Mouse (Mus musculus) ES-E14 (cell line): ENCODE measurements at regions not wholly inside any gene's neighbourhood (a gene's known extent, or its start where the extent isn't known, plus 50 kb on each side); places are given as distances from the start of the nearest gene placed in this dataset.

Experiments used
- DNase-seq: peaks from one replicate; pipeline ENCODE4 v3.0.0-alpha.2; 2013; ENCODE audit warnings: low read depth, low spot score
- H3K27ac ChIP-seq: 2 replicates; pipeline ENCODE4 v1.5.1; 2012; ENCODE audit warnings: low read depth, mild to moderate bottlenecking, low read length, moderate library complexity, mixed read lengths; ENCODE audit not compliant: poor library complexity, insufficient read depth, severe bottlenecking
- H3K36me3 ChIP-seq: 2 replicates; pipeline ENCODE4 v1.6.1; 2012; ENCODE audit warnings: mild to moderate bottlenecking, low read length, moderate library complexity, mixed read lengths; ENCODE audit not compliant: control insufficient read depth, poor library complexity, insufficient read depth, severe bottlenecking
- H3K4me1 ChIP-seq, 2 experiments: fragments of 150-350 bp in 1 of 2; sonication (generic) in 1 of 2; 2 replicates each; pipeline ENCODE4 v1.6.1; 2012; ENCODE audit warnings: low read length in 2 of 2, mild to moderate bottlenecking in 1 of 2, mixed read lengths in 1 of 2; ENCODE audit not compliant: control insufficient read depth in 2 of 2, insufficient read depth in 2 of 2, poor library complexity in 1 of 2
- H3K4me3 ChIP-seq, 2 experiments: fragments of 150-350 bp in 1 of 2; sonication (generic) in 1 of 2; 2 replicates each; pipeline ENCODE4 v1.5.1; 2012; ENCODE audit warnings: low read length in 2 of 2, low read depth in 1 of 2, mild to moderate bottlenecking in 1 of 2, mixed read lengths in 1 of 2; ENCODE audit not compliant: insufficient read depth in 1 of 2, poor library complexity in 1 of 2, severe bottlenecking in 1 of 2
- H3K9ac ChIP-seq: 2 replicates; pipeline ENCODE4 v1.6.1; 2012; ENCODE audit warnings: low read depth, mild to moderate bottlenecking, low read length, mixed read lengths; ENCODE audit not compliant: poor library complexity, insufficient read depth, severe bottlenecking
- H3K9me3 ChIP-seq: fragments of 150-350 bp; sonication (generic); 2 replicates; pipeline ENCODE4 v1.6.1; 2012; ENCODE audit warnings: low read depth, mild to moderate bottlenecking, low read length; ENCODE audit not compliant: control insufficient read depth, insufficient read depth
- CHD2 ChIP-seq: IDR thresholded peaks from 2 replicates; pipeline ENCODE4 v1.6.1; 2014; ENCODE audit warnings: mild to moderate bottlenecking, low read depth, low read length, inconsistent platforms
- HCFC1 ChIP-seq: IDR thresholded peaks from 2 replicates; pipeline ENCODE4 v1.6.1; 2012; ENCODE audit warnings: low read length, inconsistent platforms, borderline replicate concordance; ENCODE audit not compliant: insufficient read depth
- MAFK ChIP-seq: IDR thresholded peaks from 2 replicates; pipeline ENCODE4 v1.6.1; 2014; ENCODE audit warnings: mild to moderate bottlenecking, low read depth, low read length, inconsistent platforms; ENCODE audit not compliant: insufficient read depth
- ZC3H11A ChIP-seq: IDR thresholded peaks from 2 replicates; pipeline ENCODE4 v1.6.1; 2012; ENCODE audit warnings: low read depth, mild to moderate bottlenecking, inconsistent platforms, low read length, borderline replicate concordance
- ZNF384 ChIP-seq: IDR thresholded peaks from 2 replicates; pipeline ENCODE4 v1.6.1; 2012; ENCODE audit warnings: low read depth, low read length, inconsistent platforms
- in situ Hi-C, 2 experiments: fragments of 600-800 bp; cut with MboI; formaldehyde crosslinking; loops; one replicate each; pipeline ENCODE4 v1.15.1; 2025; ENCODE audit warnings: low sequenced_read_pairs in 2 of 2, inconsistent platforms in 1 of 2; ENCODE audit not compliant: unreplicated experiment in 2 of 2

DNA sequence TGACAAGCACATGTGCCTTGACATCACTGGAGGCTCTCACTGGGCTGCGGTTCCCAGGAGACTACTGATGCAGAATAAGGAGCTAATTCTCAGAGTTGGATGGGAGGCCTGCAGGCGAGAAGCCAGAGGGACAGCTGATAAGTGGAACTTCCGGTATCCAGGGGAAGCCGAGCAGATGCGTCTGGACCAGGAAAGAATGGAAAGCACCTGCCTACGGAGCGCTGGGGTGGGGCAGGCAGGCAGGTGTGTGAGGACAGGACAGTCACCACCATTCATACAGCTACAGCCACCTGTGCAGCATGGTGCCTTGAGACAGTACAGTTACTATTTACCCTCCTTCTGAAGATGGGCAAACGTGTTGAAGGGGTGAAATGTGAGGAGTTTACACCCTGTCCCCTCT is 156.1 kb downstream of the Unc5cl start:
- no peak overlapping the region for H3K27ac ChIP-seq
- TF ChIP-seq ZC3H11A: no peak
- no peak for TF ChIP-seq HCFC1
- no peak for TF ChIP-seq ZNF384
- no peak for TF ChIP-seq CHD2
- no peak for TF ChIP-seq MAFK
- no peak overlapping the region for H3K9ac ChIP-seq
- no peak for DNase-seq
- H3K4me3 ChIP-seq: no peak overlapping the region; a peak in 1 of 4 replicates
- no peaks in the 10 kb centered on the region for H3K9me3 ChIP-seq
- no peaks in the 10 kb centered on the region for H3K36me3 ChIP-seq
- H3K4me1 ChIP-seq: peaks cover 5 to 20% of the 10 kb centered on the region in 2 experiments
- in situ Hi-C loops: no loop called here

DNA sequence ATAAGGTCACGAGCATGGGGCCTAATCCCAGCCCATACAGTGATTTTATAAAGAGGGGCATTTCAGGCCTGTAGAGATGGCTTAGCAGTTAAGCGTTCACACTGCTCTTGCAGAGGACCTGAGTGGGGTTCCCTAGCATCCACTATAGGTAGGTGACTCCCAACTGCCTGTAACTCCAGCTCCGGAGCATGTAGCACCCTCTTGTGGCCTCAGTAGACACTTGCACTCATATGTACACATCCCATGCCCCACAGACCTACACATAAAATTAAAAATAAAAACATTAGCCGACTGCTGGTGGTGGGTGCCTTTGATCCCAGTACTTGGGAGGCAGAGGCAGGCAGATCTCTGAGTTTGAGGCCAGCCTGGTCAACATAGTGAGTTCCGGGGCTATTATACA is 158.8 kb downstream of the Unc5cl start:
- no peak for DNase-seq
- in situ Hi-C loops: no loop called here
- Histone ChIP-seq H3K4me3 (no peak overlapping the region), H3K4me1 (peaks cover 5 to 24% of the 10 kb centered on the region in 2 experiments), H3K9ac (no peak overlapping the region), H3K36me3 (no peaks in the 10 kb centered on the region), H3K27ac (no peak overlapping the region), H3K9me3 (no peaks in the 10 kb centered on the region)
- TF ChIP-seq HCFC1 (no peak), ZC3H11A (no peak), CHD2 (no peak), MAFK (no peak), ZNF384 (no peak)

DNA sequence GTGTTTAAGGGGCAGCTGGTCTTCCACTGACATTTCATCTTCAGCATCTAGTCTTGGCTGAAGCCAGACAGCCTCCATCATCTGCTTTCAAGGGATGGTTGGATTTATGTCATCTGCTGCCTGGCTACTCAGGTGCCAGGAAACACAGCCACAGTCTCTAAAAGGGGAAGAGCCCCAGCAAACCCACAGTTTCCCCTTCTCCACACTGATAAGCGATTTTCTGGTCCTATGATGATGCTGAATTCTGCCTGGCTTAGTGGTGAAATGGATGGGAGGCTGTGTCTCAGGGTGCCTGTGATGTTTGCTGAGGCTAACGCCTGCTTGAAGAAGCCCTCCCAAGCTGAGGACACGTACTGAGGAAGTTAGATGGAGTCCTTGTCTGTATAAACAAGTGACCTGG is 160.5 kb downstream of the Unc5cl start:
- in situ Hi-C loops: no loop called here
- Histone ChIP-seq H3K9ac (no peak overlapping the region; the same call in 1 of the 2 replicates), H3K27ac (no peak overlapping the region), H3K4me3 (no peak overlapping the region), H3K36me3 (no peaks in the 10 kb centered on the region), H3K9me3 (no peaks in the 10 kb centered on the region), H3K4me1 (peaks cover 5 to 23% of the 10 kb centered on the region in 2 experiments)
- TF ChIP-seq ZNF384 (no peak), ZC3H11A (no peak), CHD2 (no peak), MAFK (no peak), HCFC1 (no peak)
- no peak for DNase-seq

DNA sequence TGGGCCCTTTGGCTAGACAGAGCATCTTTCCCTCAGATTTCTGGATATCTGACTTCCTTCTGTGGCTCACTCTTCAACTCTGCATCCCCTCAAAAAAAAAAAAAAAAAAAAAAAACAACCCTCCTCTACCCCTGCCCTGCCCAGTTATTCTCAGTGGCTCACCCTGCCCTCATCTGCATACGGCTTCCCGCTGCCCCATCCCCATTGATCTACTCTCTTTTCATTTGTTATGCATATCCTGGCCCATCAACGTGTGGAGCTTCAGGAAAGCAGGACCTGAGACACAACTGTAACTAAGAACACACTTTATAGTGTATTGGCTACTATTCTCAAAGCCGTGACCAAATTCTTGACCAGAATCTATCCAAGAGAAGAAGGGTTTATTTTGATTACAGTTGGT is 161.5 kb downstream of the Unc5cl start:
- Histone ChIP-seq H3K4me1 (peaks cover 5 to 19% of the 10 kb centered on the region in 2 experiments), H3K36me3 (no peaks in the 10 kb centered on the region), H3K9ac (no peak overlapping the region), H3K9me3 (no peaks in the 10 kb centered on the region), H3K4me3 (peak overlapping the region; percentile 6 to 24; a peak in 3 of 4 replicates), H3K27ac (peak overlapping the region; percentile 64)
- TF ChIP-seq MAFK: 0 out of 2 replicates have a peak, but pooled peaks have one; percentile 29
- TF ChIP-seq HCFC1: 0 out of 2 replicates have a peak, but pooled peaks have one; percentile 17
- TF ChIP-seq CHD2: peak; percentile 74; the same call in 1 of the 2 replicates
- TF ChIP-seq ZNF384: peak; percentile 99
- no peak for TF ChIP-seq ZC3H11A
- in situ Hi-C loops: no loop called here
- DNase-seq: peak; percentile 82
